Mouse (Mus musculus): ENCODE results near the gene Wdr53.
"Not testable (repeated sequence)": the region's sequence is repeated elsewhere in the genome, so short reads cannot be mapped to it uniquely, and the experiment has no call there.

DNA sequence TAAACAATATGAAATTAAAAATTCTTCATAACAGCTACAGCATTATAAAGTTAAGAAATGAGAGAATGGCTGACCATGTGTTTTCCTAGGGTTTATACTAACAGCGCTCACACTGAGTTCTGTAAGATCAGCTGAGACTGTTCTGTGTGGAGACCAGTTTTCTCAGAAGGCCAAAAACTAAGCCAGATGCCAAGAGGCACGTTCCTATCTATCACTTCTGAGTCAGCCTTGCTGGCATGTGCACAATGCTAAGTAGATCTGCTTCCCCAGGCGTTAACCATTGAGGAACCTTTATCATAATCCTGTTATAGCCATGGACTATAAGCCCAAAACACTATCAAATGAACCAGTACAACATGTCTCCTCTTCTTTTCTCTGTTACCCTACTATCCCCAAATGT is 15.0 kb upstream of the Wdr53 start:
- not testable (repeated sequence) for TF ChIP-seq CTCF (IDR thresholded peaks at IDR 0.05); POLR2A (IDR thresholded peaks at IDR 0.05; ENCODE audit: insufficient read depth, low read depth, low read length)
